Mouse (Mus musculus): ENCODE measurements at regions not wholly inside any gene's neighbourhood (a gene's known extent, or its start where the extent isn't known, plus 50 kb on each side); places are given as distances from the start of the nearest gene placed in this dataset.

GRCm38 (mm10) chr2:137493600-137493999 lies 377.2 kb upstream of the Jag1 start:
- in situ Hi-C loops (cut with MboI; ENCODE audit: unreplicated experiment in 2 of 2), result no loop called here

DNA sequence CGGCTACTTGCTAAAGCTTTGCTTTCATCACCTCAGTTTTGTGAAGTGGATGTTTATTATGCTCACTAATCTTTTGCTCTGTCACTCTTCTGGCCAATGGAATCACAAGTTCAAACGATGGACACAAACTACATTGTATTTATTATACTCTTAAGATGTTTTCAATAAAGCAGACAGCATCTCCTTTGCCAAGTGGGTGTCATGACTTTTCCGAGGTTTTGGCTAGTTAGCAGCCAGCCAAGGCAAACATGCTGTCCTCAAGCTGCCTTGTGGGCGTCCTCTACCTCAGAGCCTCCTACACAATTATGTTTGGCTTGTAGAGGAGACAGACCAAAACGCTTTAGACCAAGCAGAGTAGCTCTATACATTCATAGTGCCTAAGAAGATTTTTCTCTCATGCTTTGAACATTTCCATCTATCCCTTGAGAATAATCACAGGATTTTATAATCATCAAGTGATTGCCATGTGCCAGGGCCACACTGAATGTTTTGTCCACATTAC lies 372.8 kb upstream of the Jag1 start:
- in situ Hi-C loops (cut with MboI; ENCODE audit: unreplicated experiment in 2 of 2), result no loop called here

DNA sequence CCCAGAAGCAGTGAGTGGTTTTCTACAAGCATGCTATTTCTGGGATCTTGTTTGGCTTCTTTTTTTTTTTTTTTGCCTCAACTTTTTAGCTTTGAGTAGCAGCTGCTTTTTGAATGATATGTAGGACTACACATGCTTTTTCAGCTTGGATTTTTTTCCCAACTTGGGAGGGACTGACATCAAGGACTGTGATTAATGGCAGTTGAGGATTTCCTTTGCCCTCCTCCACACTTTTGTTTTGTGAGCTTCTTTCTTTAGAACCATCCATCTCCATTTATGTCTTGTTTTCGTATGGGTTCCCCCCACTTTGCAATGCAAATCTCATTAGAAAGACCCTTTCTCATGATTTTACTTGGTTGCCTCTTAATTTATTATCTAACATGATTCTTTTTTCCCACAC lies 352.3 kb upstream of the Jag1 start:
- in situ Hi-C loops (cut with MboI; ENCODE audit: unreplicated experiment in 2 of 2), result no loop called here

DNA sequence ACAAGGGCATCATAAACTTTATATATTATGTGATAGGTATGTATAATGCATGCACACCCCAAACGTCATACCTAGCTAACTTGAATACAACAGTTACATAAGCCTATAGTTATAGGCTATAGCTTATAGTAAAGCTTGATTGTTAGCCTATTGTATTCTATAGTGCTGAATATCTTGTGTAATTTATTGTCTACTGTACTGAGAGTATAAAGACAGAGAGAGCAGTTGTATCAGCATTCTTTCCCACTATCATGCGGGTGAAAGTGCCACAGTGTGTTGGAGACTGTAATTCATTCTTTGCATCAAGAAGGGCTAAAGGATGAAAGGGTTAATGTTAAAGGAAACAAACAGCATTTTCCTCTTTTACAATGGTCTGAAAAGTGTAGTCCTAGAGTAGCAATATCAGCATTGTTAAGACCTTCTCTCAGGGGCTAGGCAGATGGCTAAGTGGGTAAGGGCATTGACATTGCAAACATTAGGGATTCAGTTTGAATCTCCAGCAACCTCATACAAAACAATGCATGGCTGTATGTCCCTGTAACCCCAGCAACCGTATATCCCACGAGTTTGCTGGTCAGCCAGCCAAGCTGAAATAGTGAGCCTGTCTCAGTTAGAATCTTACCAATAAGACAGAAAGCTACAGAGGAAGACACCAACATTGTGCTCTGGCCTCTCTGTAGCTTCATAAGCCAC lies 340.8 kb upstream of the Jag1 start:
- in situ Hi-C loops (cut with MboI; ENCODE audit: unreplicated experiment in 2 of 2), result no loop called here

DNA sequence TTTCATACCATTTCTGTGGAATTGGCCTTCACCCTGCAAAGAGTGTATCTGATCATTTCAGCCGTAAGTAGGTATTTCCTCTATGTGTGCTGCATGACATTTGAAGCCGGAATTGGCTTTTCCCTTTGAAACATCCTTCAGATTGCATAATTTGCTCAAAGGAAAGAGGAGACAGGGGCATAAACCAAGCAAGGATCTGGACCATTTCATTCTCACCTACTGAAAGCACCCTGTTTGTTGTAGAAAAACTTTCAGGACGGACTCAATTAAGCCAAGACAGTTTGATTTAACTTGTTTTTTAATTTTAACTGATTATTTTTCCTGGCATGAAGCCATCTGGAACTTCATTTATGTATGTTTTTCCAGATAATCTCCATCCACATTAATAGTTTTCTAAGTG lies 340.0 kb upstream of the Jag1 start:
- in situ Hi-C loops (cut with MboI; ENCODE audit: unreplicated experiment in 2 of 2), result no loop called here

DNA sequence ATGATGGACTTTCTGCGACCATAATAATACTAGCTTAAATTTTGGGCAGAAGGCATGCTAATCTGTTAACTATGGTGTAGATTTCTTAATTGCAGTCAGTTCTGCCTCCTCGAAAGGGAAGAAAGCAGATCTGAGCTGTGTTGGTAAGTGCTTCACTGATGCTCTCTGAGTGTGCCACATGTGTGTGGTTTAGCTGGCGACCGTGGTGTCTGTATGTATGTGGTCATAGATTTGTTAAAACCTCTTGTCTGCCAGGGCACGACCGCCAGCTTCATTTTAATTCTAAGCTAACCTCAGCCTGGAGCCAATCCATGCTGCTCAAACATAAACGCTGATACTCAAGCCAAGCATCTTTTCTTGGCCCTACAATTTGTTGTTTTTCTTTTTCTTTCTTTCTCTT lies 330.5 kb upstream of the Jag1 start:
- in situ Hi-C loops (cut with MboI; ENCODE audit: unreplicated experiment in 2 of 2), result no loop called here

- in situ Hi-C loops (cut with MboI; ENCODE audit: unreplicated experiment in 2 of 2), result no loop called here
Measured at GRCm38 (mm10) chr2:137437741-137438140, 321.3 kb upstream of the Jag1 start.

GRCm38 (mm10) chr2:137436161-137436560 lies 319.7 kb upstream of the Jag1 start:
- in situ Hi-C loops (cut with MboI; ENCODE audit: unreplicated experiment in 2 of 2), result no loop called here

- in situ Hi-C loops (cut with MboI; ENCODE audit: unreplicated experiment in 2 of 2), result no loop called here
Measured at GRCm38 (mm10) chr2:137422656-137423055, 306.2 kb upstream of the Jag1 start.

DNA sequence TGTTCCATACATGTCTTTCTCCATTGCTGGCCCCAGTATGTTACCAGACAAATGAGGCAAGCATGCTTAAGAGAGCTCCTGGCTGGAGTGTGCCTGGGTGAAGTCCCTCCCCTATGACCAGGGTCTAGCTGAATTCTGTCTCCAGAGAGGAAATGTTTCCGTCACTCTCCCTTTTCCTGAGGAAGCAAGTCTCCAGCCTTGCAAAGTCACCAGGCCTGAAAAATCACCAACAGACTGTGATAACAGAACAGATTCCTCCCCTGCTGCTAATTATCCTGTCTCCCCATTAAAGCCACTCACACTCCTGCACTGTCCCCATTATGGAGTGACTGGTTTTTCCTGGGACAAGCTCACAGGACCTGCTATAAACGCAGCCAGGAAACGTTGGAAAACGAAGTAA lies 303.2 kb upstream of the Jag1 start:
- in situ Hi-C loops (cut with MboI; ENCODE audit: unreplicated experiment in 2 of 2), result no loop called here

DNA sequence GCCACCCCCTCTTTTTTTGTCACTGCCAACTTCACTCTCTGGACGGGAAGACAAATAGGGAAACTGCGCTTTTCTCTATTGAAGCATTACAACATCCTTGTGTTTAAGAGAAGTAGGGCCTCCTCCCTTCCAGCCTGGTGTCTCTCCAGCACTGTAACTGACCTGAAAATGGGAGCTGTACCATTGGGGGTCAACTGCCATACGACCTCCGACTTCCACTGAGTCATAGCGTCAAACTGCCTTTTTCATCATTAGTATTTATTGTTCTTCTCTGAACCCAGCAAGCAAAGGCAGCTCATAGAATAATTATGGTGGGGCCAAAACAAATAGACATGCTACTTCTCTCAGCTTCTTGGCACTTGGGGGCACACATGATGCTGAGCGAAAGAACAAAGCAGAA lies 301.2 kb upstream of the Jag1 start:
- in situ Hi-C loops (cut with MboI; ENCODE audit: unreplicated experiment in 2 of 2), result no loop called here

DNA sequence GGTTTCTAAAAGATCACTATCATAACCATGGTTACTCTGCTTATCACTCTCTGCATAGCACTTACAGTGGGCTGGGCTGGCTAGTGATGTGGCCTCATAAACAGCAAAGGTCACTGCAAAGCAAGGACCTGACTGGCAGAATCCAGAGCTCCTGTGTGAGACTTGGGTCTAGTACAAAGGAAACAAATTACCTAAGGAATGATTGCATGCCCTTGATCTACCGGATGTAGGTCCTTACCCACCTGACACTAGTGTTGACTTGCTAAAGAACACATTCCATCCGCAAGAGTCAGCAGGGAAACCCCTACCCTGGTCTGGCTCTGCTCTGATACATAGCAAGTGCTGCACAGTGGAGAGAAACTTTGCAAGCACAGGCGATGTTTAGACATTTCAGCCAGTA lies 297.0 kb upstream of the Jag1 start:
- in situ Hi-C loops (cut with MboI; ENCODE audit: unreplicated experiment in 2 of 2), result no loop called here

GRCm38 (mm10) chr2:137409611-137410010 lies 293.2 kb upstream of the Jag1 start:
- in situ Hi-C loops (cut with MboI; ENCODE audit: unreplicated experiment in 2 of 2), result no loop called here

GRCm38 (mm10) chr2:137408294-137408693 lies 291.9 kb upstream of the Jag1 start:
- in situ Hi-C loops (cut with MboI; ENCODE audit: unreplicated experiment in 2 of 2), result no loop called here

DNA sequence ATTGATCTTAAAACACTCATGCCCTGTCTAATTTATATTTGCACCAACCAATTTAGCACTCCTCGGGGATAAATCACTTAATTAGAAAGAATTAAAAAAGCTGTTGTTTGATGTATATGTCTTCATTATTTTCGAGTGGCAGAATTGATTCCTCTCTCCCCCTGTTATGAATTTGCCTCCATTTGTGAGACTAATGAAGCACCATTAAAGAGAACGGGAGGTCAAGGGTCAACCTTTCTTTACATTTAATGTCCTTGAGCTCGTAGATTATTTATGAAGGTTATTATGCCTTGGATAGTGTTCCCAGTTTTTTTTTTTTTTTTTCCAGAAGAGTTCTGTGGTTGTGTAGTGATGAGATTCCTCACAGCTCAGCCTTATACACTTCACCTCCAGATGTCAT lies 277.0 kb upstream of the Jag1 start:
- in situ Hi-C loops (cut with MboI; ENCODE audit: unreplicated experiment in 2 of 2), result no loop called here

DNA sequence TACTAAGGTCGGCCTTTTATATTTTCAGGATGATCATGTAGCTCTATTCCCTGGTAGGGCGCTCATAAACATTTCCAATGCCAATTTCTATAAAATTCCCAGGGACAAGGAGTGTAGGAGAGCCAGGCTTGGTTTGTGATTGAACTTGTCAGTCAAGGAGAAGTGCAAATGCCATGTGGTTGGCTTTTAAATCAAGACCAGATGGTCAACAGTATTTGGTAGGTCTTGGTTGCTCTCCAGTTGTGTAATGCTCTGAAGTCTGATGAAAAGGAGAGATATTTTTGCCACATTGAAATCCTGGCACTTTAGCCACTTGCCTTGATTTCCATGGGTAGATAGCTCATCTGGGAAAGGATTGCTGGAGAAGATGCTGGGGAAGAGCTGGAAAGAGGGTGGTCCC lies 263.4 kb upstream of the Jag1 start:
- in situ Hi-C loops (cut with MboI; ENCODE audit: unreplicated experiment in 2 of 2), result no loop called here

DNA sequence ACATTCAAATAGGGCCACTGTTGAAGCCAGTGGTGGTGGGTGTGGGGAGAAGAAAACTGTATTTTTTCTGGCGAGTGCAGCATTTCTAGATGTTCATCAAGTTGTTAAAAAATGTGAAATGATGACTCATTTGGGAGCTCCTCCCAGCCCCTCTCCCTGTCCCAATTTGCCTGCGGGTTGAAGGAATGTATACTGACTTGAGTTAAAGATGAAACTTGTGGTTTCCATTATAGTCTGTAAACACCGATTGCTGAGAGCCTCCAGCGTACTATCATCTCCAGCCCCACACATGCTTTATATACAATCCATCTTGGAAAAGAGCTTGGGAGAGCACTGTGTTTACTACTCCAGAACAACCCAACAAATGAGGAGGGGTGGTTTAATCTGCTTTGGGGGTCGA lies 258.9 kb upstream of the Jag1 start:
- in situ Hi-C loops (cut with MboI; ENCODE audit: unreplicated experiment in 2 of 2), result no loop called here

DNA sequence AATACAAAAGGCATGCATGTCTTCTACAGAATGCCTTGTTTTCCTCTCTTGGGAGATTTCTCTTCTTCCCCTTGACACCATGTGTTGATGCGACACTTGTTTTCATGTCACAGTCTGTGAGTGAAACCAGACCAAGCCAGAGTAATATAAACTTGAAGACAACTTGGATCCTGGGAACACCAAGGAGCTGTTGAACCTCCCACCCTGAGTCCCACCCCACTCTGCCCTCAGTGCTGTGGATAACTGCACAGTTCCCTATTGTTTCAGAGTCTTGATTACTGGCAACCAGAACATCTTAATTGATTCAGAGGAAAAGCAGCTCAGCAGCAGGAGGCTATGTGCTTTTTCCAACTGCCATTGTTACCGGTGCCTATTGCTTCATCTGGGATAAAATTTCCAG lies 254.6 kb upstream of the Jag1 start:
- in situ Hi-C loops (cut with MboI; ENCODE audit: unreplicated experiment in 2 of 2), result no loop called here

DNA sequence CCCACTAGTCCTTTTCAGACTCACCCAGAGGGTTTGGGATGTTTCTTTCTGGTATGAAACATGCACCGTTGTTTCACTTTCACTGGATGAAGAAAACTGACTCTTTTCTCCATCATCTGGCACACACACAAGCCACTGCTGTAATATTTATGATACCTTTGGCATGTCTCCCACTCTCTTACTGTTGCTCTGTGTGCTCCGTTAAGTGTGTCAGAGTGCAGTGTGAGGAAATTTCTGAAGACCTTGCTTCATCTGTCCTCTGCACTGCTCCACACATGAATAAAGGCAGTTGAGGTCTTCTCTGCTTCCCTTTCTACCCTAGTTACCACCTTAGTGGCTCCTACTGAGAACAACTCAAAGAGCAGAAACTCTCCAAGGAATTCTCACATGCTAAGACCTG lies 246.6 kb upstream of the Jag1 start:
- in situ Hi-C loops (cut with MboI; ENCODE audit: unreplicated experiment in 2 of 2), result no loop called here

GRCm38 (mm10) chr2:137357181-137357738 lies 240.8 kb upstream of the Jag1 start:
- in situ Hi-C loops (cut with MboI; ENCODE audit: unreplicated experiment in 2 of 2), result no loop called here

- in situ Hi-C loops (cut with MboI; ENCODE audit: unreplicated experiment in 2 of 2), result no loop called here
Measured at GRCm38 (mm10) chr2:137343736-137344135, 227.3 kb upstream of the Jag1 start.

DNA sequence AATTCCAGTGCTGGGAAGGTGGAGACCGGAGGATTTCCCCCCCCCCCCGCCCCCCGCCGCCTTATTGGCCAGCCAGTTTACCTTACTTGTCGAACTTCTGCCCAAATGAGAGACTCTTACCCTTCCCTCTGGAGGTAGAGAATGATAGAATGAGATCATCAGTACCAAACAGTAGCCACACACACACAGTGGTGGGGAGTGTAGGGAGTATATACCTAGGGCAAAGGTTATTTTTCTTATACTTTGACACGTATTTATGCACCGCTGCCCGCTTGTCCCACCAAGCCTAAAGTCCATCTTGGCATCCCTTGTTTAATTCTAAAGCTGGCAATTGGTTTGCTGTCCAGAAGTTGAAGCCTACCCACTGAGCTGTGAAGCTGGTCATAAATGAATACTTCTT lies 213.6 kb upstream of the Jag1 start:
- in situ Hi-C loops (cut with MboI; ENCODE audit: unreplicated experiment in 2 of 2), result no loop called here

DNA sequence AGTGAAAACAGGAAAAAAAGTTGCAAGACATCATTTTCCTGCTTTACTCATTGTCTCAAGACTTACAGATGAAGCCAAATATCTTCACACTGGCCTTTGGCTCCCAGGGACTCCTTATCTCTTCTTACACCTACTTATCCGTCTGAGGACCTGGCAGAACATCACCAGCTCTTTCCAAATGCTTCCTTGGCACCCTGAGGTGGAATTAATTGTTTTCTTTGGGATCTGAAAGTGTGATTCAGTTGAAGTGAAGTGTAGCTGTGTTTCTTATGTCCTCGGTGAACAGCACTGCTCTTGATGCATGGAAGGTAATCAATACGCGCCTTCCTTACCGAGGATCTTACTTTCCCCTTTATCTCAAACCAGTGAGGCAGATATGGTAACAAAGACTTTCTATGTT lies 207.0 kb upstream of the Jag1 start:
- in situ Hi-C loops (cut with MboI; ENCODE audit: unreplicated experiment in 2 of 2), result no loop called here

Measured in v-Abl transformed pro-B cells (cell line).